Mouse (Mus musculus): ENCODE measurements around the gene Ptger3. TPM values are rescaled to one million over a fixed set of nuclear protein-coding genes. Genes with fewer than 3 reads are reported as not detected.

Ptger3 gene
- total RNA-seq, 2 experiments from 2014 or later = 1.8 to 2.0 TPM

GRCm38 (mm10) chr3:157686105-157686504 is 119.4 kb downstream of the Ptger3 start:
- no peak for TF ChIP-seq CTCF (conservative IDR thresholded peaks at IDR 0.05)
- no peak for DNase-seq (ENCODE audit: low spot score in 2 of 2)
- no peak overlapping the region for H3K27ac ChIP-seq
- H3K4me3 ChIP-seq = no peak overlapping the region

GRCm38 (mm10) chr3:157688419-157689162 is 121.9 kb downstream of the Ptger3 start:
- no peak overlapping the region for H3K4me3 ChIP-seq
- no peak for DNase-seq (ENCODE audit: low spot score in 2 of 2)
- no peak overlapping the region for H3K27ac ChIP-seq
- no peak for TF ChIP-seq CTCF (conservative IDR thresholded peaks at IDR 0.05)

Small RNA genes within 50 kb of the gene (microRNA-seq; reads per million reads assigned to microRNA genes)
- gene Mir186 = 295 to 305 reads per million in 2 experiments

Other genes with a start within 250 kb of the Ptger3 start
- gene Zranb2, start 32.7 kb upstream of the Ptger3 start, total RNA-seq (2021) = 100 to 1,000 TPM; 137 to 143 TPM

Data from layer of hippocampus, adult 2 months (tissue).